16 mouse cellular contexts compared by ENCODE assay signal in genomic region chr6:144922762-144923161, GRCm38 (mm10).
A peak's percentile ranks its signal among the peaks of the same experiment; 100 is the strongest.
DNase-seq lines count a peak whose midpoint lies in the region; ATAC-seq and TF ChIP-seq lines count a peak whose summit lies in the region.
"Had no signal": no experiment of that assay in that cellular context is flagged by ENCODE, and none has a peak within 500 bp of the region (broad histone marks: within the 10 kb centered on the region; RNA-seq: fewer than 3 reads in every experiment).

No protein-coding gene starts in this region.

- intact Hi-C loops in heart, postnatal 14 days (cut with DNase I) = no loop called here

- H3K4me1 ChIP-seq in midbrain, embryonic 16.5 days (ENCODE audit: control insufficient read depth, insufficient read depth, low read length) = no peaks in the 10 kb centered on the region
- no peaks in the 10 kb centered on the region for H3K4me1 ChIP-seq in cerebellum, adult 2 months (ENCODE audit: control insufficient read depth, insufficient read depth, low read length)
- H3K4me1 ChIP-seq: embryonic facial prominence, embryonic 15.5 days; liver, embryonic 12.5 days had no signal

- no peaks in the 10 kb centered on the region for H3K36me3 ChIP-seq in midbrain, embryonic 16.5 days (ENCODE audit: control insufficient read depth, insufficient read depth, low read length)
- H3K36me3 ChIP-seq: embryonic facial prominence, embryonic 15.5 days; heart, embryonic 10.5 days; liver, embryonic 12.5 days had no signal

- DNase-seq in T-cell, adult 2 months (ENCODE audit: low spot score) = peak; percentile 33
- DNase-seq in kidney, adult 9 months = peak; percentile 38
- peak; percentile 57 for DNase-seq in thymus, postnatal 0 days (ENCODE audit: low spot score)
- DNase-seq in embryo, embryonic 11 days = no peak
- no peak for DNase-seq in cerebellum, adult 2 months
- DNase-seq in heart, postnatal 14 days = no peak
- DNase-seq: cerebellum, adult 11-12 months; gastrocnemius, postnatal 36 days; heart, postnatal 36 days; left cerebral cortex, postnatal 4 days had no signal

- H3K9ac ChIP-seq in midbrain, embryonic 16.5 days (ENCODE audit: low read depth, low read length) = no peak overlapping the region
- H3K9ac ChIP-seq: embryonic facial prominence, embryonic 15.5 days; liver, embryonic 12.5 days had no signal

- TF ChIP-seq CTCF in cerebellum, adult 2 months (IDR thresholded peaks at IDR 0.05; ENCODE audit: borderline replicate concordance, insufficient read depth, low read depth, low read length) = no peak

- ATAC-seq in megakaryocyte, adult 5-6 weeks (ENCODE audit: poor library complexity, severe bottlenecking) = 0 out of 2 replicates have a peak, but pooled peaks have one; percentile 23
- no peak for ATAC-seq in midbrain, embryonic 16.5 days
- ATAC-seq: liver, embryonic 12.5 days; Patski had no signal

- H3K27me3 ChIP-seq in midbrain, embryonic 16.5 days (ENCODE audit: control insufficient read depth, insufficient read depth, low read depth, low read length) = no peaks in the 10 kb centered on the region
- no peaks in the 10 kb centered on the region for H3K27me3 ChIP-seq in cerebellum, adult 2 months (ENCODE audit: control insufficient read depth, insufficient read depth, low read length)
- H3K27me3 ChIP-seq: embryonic facial prominence, embryonic 15.5 days; liver, embryonic 12.5 days; Patski had no signal

- H3K27ac ChIP-seq in midbrain, embryonic 16.5 days (ENCODE audit: low read length) = no peak overlapping the region
- no peak overlapping the region for H3K27ac ChIP-seq in cerebellum, adult 2 months (ENCODE audit: insufficient read depth, low read length)
- H3K27ac ChIP-seq: embryonic facial prominence, embryonic 15.5 days; heart, embryonic 10.5 days; liver, embryonic 12.5 days had no signal

- no peak for TF ChIP-seq POLR2A in cerebellum, adult 2 months (IDR thresholded peaks at IDR 0.05; ENCODE audit: borderline replicate concordance, insufficient read depth, low read length)

- WGBS in midbrain, embryonic 16.5 days = 86% methylated on average over 3 of the region's 3 CpGs
- WGBS in cerebellum, adult 2 months = 85% methylated on average over 3 of the region's 3 CpGs

- no peaks in the 10 kb centered on the region for H3K9me3 ChIP-seq in midbrain, embryonic 16.5 days (replicated peaks; ENCODE audit: control insufficient read depth, low read length, poor library complexity, severe bottlenecking)
- H3K9me3 ChIP-seq: embryonic facial prominence, embryonic 15.5 days; heart, embryonic 10.5 days; liver, embryonic 12.5 days had no signal

- H3K4me2 ChIP-seq in midbrain, embryonic 16.5 days (ENCODE audit: low read length) = no peak overlapping the region
- H3K4me2 ChIP-seq: embryonic facial prominence, embryonic 15.5 days; liver, embryonic 12.5 days had no signal

- H3K4me3 ChIP-seq in midbrain, embryonic 16.5 days (ENCODE audit: low read depth, low read length) = no peak overlapping the region
- no peak overlapping the region for H3K4me3 ChIP-seq in cerebellum, adult 2 months (replicated peaks; ENCODE audit: insufficient read depth, low read depth, low read length)
- H3K4me3 ChIP-seq: embryonic facial prominence, embryonic 15.5 days; heart, embryonic 10.5 days; liver, embryonic 12.5 days had no signal

Comparison
In these comparisons a context has a peak if more than half of its experiments do, and no peak if none do; other contexts are left out.
1. DNase-seq: peak in T-cell, adult 2 months (single experiment), kidney, adult 9 months (single experiment) and thymus, postnatal 0 days (single experiment); none in embryo, embryonic 11 days (single experiment), cerebellum, adult 2 months (0 of 2) and heart, postnatal 14 days (0 of 2).